Mouse (Mus musculus) liver, embryonic 14.5 days (tissue): ENCODE results near the gene Nr4a3. TPM values are rescaled to one million over a fixed set of nuclear protein-coding genes. Genes with fewer than 3 reads are reported as not detected.

ENCODE experiments used
- ATAC-seq: fragments of 200-750 bp; cut with Nextera tagmentation; 2 replicates; pipeline ENCODE4 v1.8.0; 2017; ENCODE audit warnings: moderate number of reproducible peaks, mild to moderate bottlenecking, moderate library complexity; ENCODE audit not compliant: insufficient read depth
- DNase-seq, 3 experiments: peaks; one replicate each; pipeline ENCODE4 v3.0.0-alpha.2; 2012 to 2013; ENCODE audit warnings: low read depth in 3 of 3, low spot score in 3 of 3
- H3K27ac ChIP-seq: fragments of 300-500 bp; sonication (generic); 2 replicates; pipeline ENCODE4 v1.5.1; 2014; ENCODE audit warnings: moderate library complexity, mild to moderate bottlenecking, control low read depth, inconsistent platforms
- H3K27me3 ChIP-seq: fragments of 300-500 bp; sonication (generic); 2 replicates; pipeline ENCODE4 v1.6.1; 2014; ENCODE audit warnings: mild to moderate bottlenecking, low read length, moderate library complexity; ENCODE audit not compliant: control insufficient read depth, insufficient read depth
- H3K36me3 ChIP-seq: fragments of 300-500 bp; sonication (generic); replicated peaks from 2 replicates; pipeline ENCODE4 v1.6.1; 2014; ENCODE audit warnings: low read depth; ENCODE audit not compliant: control insufficient read depth, insufficient read depth
- H3K4me1 ChIP-seq, 2 experiments: fragments of 200-500 bp in 1 of 2; fragments of 300-500 bp in 1 of 2; sonication (generic) in 1 of 2; replicated peaks; 2 replicates each; pipeline ENCODE4 v1.6.1; 2012 to 2014; ENCODE audit warnings: antibody characterized with exemption in 1 of 2, inconsistent platforms in 1 of 2, low read length in 1 of 2; ENCODE audit not compliant: control insufficient read depth in 2 of 2, insufficient read depth in 2 of 2
- H3K4me2 ChIP-seq: fragments of 300-500 bp; sonication (generic); 2 replicates; pipeline ENCODE4 v1.6.1; 2014; ENCODE audit warnings: low read depth, mild to moderate bottlenecking, control low read depth, moderate library complexity
- H3K4me3 ChIP-seq, 2 experiments: fragments of 200-500 bp in 1 of 2; fragments of 300-500 bp in 1 of 2; sonication (generic) in 1 of 2; 2 replicates each; pipeline ENCODE4 v1.5.1; 2012 to 2014; ENCODE audit warnings: low read depth in 2 of 2, low read length in 2 of 2, mild to moderate bottlenecking in 2 of 2, control low read depth in 1 of 2, inconsistent platforms in 1 of 2, moderate library complexity in 1 of 2; ENCODE audit not compliant: insufficient read depth in 1 of 2
- H3K9ac ChIP-seq: fragments of 300-500 bp; sonication (generic); replicated peaks from 2 replicates; pipeline ENCODE4 v1.6.1; 2014; ENCODE audit warnings: mild to moderate bottlenecking, control low read depth, moderate library complexity
- H3K9me3 ChIP-seq: fragments of 300-500 bp; sonication (generic); 2 replicates; pipeline ENCODE4 v1.6.1; 2016; ENCODE audit warnings: low read length, mixed read lengths; ENCODE audit not compliant: control insufficient read depth
- CTCF ChIP-seq: IDR thresholded peaks from 2 replicates; pipeline ENCODE4 v1.5.1; 2016; ENCODE audit warnings: antibody characterized with exemption, low read depth, control low read depth
- EP300 ChIP-seq: IDR thresholded peaks from 2 replicates; pipeline ENCODE4 v1.6.1; 2016; ENCODE audit warnings: antibody characterized with exemption, low read depth
- WGBS: fragments of 180-500 bp; shearing (Covaris S2); extraction: QIAGEN DNeasy Blood & Tissue Kit; methylation state at CpG from one replicate; pipeline ENCODE4 v1.1.7; 2014; ENCODE audit not compliant: insufficient replicate concordance; 5-methylcytosine and 5-hydroxymethylcytosine counted together
- polyA plus RNA-seq, 2 experiments: library from polyadenylated mRNA; depleted of rRNA in 1 of 2; stranded (reverse) in 1 of 2; unstranded in 1 of 2; fragments of >200 nt; fragmentation: Nextera tagmentation in 1 of 2; extraction: Ambion mirVana in 1 of 2; gene quantifications; 2 replicates each; pipeline versions ENCODE4 v1.2.1 to v1.2.3; 2012 to 2014

Gene Nr4a3
- polyA plus RNA-seq, 2 experiments, result 0.01 TPM; not detected in 1

DNA sequence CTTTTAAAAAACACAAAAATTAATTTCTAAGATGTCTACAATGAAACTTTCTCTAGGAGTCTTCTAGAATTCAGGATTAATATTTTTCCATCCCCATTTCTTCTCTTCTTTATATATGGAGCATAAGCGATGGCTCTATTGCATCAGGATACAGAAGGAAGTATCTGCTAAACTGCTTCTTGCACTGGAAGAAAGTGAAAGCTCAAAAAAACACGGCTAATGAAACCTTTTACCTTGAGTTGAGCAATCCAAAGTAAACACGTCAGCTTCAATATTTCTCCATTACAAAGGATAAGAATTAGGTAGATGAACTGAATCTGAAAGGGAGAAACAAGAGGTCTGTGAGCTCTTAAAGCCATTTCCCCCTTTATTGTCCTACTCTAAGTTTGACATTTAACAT is 87.8 kb downstream of the Nr4a3 start:
- no peaks in the 10 kb centered on the region for H3K9me3 ChIP-seq
- H3K36me3 ChIP-seq, result peaks cover 7% of the 10 kb centered on the region
- no peak overlapping the region for H3K9ac ChIP-seq
- 68% methylated on average over 3 of the region's 3 CpGs for WGBS
- TF ChIP-seq CTCF, result no peak
- no peak for TF ChIP-seq EP300
- no peak overlapping the region for H3K4me2 ChIP-seq
- H3K4me3 ChIP-seq, result no peak overlapping the region
- DNase-seq (no peak), ATAC-seq (no peak)
- no peak overlapping the region for H3K27ac ChIP-seq
- H3K4me1 ChIP-seq, result no peaks in the 10 kb centered on the region
- H3K27me3 ChIP-seq, result no peaks in the 10 kb centered on the region

Other genes with a start within 250 kb of the Nr4a3 start
- gene Stx17, start 79.8 kb downstream of the Nr4a3 start, polyA plus RNA-seq (2012; rRNA removed), result 4.6 and 6.4 TPM in 2 replicates
- gene Stx17, start 79.8 kb downstream of the Nr4a3 start, polyA plus RNA-seq (2014; fragmentation: Nextera tagmentation; extraction: Ambion mirVana), result 15.3 and 18.9 TPM in 2 replicates
- gene Erp44, start 234.4 kb downstream of the Nr4a3 start, polyA plus RNA-seq (2012; rRNA removed), result 8.8 and 14.3 TPM in 2 replicates
- 36.5 and 37.8 TPM in 2 replicates for gene Erp44, start 234.4 kb downstream of the Nr4a3 start, polyA plus RNA-seq (2014; fragmentation: Nextera tagmentation; extraction: Ambion mirVana)
- gene Invs, start 234.6 kb downstream of the Nr4a3 start, polyA plus RNA-seq (2012; rRNA removed), result 0.82 and 1.0 TPM in 2 replicates
- 0.87 and 1.1 TPM in 2 replicates for gene Invs, start 234.6 kb downstream of the Nr4a3 start, polyA plus RNA-seq (2014; fragmentation: Nextera tagmentation; extraction: Ambion mirVana)